Mouse (Mus musculus): ENCODE measurements around the gene Rab26. TPM values are rescaled to one million over a fixed set of nuclear protein-coding genes. Genes with fewer than 3 reads are reported as not detected.

The Rab26 gene
- total RNA-seq, 2 experiments from 2014 or later: not detected

DNA sequence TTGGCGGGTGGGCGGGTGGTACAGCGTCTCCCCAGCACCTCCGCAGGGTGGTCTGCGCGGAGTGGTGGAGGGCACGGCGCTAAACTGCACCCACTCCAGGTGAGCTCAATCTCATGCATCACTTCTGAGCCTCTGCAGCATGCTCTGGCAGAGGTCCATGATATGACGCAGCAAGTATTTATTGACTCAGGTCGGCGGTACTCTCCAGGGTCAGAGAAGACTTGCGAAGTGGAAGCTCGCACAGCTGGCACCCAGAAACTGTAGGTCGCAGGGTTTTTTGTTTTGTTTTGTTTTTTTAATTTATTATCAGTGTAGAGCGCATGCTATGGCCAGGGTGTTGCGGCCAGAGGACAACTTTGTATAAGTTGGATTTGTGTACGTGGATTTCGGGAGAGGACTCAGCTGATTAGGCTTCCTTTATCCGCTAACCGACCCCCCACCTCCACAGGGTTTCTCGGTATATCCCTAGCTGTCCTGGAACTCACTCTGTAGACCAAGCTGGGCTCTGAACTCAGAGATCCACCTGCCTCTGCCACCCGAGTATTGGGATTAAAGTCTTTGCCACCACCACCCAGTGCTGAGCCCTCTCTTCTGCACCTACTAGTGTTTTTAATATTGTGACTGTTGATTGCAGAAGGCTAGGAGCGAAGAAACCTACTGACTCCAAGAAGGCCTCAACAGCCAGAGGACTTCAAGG lies 15.1 kb upstream of the Rab26 start:
- peak; percentile 12; the same call in 1 of the 2 replicates for ATAC-seq (replicated peaks; ENCODE audit: poor library complexity, severe bottlenecking)

DNA sequence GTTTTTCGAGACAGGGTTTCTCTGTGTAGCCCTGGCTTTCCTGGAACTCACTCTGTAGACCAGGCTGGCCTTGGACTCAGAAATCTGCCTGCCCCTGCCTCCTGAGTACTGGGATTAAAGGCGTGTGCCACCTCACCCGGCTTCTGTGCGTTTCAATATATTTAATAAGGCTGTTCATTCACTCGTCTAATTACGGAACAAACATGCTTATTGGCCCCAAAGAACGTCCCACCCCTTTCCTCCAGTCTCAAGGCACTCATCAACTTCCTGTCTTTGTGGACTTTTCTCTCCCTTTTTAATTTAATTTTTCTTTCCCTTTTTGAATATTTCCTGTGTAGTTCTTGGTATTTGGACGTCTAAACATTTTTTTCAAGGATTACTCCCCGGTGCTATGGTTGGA lies 14.4 kb upstream of the Rab26 start:
- no peak for ATAC-seq (replicated peaks; ENCODE audit: poor library complexity, severe bottlenecking)

DNA sequence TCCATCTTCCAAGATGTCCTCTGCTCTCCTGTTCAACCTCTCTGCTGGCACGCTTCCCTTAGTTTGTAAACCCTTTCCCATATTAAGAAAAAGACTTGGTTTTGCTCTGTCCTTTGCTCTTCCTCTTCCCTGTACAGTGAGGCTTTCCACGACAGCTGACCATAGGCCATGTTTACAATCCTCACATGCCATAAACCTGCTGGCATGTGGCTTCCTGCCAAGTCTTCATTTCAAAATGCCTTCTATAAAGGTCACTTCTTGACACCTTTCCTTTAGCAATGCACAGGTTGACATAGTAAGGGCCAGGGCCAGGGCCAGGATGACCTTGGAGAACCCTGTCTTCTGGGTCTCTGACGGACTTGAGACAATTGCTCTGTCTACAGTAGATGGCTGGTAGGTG lies 12.2 kb upstream of the Rab26 start:
- ATAC-seq (replicated peaks; ENCODE audit: poor library complexity, severe bottlenecking): no peak

DNA sequence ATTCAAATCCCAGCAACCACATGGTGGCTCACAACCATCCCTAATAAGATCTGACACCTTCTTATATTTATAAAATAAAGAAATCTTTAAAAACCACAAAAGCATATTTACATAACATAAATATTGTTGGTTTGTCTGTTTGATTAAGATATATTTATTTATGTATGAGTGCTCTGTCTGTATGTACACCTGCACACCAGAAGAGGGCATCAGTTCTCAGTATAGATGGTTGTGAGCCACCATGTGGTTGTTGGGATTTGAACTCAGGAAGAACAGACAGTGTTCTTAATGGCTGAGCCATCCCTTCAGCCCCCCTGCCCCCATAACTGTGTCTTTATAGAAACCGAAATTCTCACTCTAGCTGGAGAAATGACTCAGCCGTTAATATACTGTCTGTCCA lies 11.2 kb upstream of the Rab26 start:
- ATAC-seq (replicated peaks; ENCODE audit: poor library complexity, severe bottlenecking): no peak

DNA sequence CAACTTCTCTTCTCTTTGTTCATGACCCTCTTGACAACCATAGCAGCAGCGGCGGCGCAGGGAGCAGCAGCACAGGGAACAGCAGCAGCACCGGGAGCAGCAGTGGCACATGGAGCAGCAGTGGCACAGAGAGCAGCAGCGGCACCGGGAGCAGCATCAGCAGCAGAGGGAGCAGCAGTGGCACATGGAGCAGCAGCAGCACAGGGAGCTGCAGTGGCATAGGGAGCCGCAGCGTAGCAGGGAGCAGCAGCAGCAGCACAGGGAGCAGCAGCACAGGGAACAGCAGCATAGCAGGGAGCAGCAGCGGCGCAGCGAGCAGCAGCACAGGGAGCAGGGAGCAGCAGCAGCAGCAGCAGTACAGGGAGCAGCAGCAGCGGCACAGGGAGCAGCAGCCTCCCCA lies 10.6 kb upstream of the Rab26 start:
- no peak for ATAC-seq (replicated peaks; ENCODE audit: poor library complexity, severe bottlenecking)

DNA sequence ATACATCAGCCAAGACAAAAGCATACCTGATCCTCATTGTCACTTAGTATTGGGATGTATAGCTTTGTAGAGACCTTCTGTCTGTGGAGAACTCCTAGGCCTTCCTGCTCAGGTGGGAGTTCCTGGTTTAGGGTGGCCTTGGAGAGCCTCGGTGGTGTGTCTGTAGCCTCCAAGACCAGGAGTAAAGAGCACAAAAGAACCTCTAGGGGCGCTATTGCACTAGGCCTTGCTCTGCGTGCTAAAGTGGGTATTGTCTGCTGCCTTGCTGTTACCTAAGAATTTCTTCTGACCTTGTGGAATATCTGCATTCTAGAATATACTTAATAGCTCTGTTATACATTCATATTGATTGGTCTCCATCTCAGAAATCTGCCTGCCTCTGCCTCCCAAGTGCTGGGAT lies 6.4 kb upstream of the Rab26 start:
- ATAC-seq (replicated peaks; ENCODE audit: poor library complexity, severe bottlenecking): peak; percentile 96

DNA sequence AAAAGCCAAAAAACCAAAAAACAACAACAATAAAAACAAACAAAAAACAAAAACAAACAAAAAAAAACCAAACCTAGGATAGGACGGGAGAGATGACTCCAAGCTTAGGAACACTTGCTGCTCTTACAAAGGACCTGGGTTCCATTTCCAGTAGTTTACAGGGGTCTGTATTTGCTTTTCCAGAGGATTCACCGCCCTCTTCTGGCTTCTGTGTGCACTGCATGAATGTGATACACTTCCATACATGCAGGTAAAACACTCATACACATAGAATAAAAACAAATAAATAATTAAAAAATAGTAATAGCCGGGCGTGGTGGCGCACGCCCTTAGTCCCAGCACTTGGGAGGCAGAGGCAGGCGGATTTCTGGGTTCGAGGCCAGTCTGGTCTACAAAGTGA lies 4.9 kb upstream of the Rab26 start:
- ATAC-seq (replicated peaks; ENCODE audit: poor library complexity, severe bottlenecking): 0 out of 2 replicates have a peak, but pooled peaks have one; percentile 47

DNA sequence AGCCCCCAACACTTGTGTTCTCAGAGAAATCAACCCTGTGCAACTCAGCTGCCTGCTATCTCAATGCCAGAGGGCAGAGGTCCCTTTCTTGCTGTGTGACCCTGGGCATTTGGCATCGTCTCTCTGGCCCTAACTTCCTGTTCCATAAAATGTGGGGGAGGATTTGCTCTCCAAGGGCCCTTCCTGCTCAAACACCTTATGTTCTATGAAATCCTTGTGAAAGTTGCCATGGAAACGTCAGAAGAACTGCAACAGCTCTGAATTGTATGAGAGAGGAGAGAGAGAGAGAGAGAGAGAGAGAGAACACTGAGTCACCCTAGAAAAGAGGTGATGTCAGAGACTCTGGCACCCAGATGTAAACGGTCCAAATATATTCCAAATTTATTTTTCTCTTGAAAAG lies 3.5 kb upstream of the Rab26 start:
- no peak for ATAC-seq (replicated peaks; ENCODE audit: poor library complexity, severe bottlenecking)

DNA sequence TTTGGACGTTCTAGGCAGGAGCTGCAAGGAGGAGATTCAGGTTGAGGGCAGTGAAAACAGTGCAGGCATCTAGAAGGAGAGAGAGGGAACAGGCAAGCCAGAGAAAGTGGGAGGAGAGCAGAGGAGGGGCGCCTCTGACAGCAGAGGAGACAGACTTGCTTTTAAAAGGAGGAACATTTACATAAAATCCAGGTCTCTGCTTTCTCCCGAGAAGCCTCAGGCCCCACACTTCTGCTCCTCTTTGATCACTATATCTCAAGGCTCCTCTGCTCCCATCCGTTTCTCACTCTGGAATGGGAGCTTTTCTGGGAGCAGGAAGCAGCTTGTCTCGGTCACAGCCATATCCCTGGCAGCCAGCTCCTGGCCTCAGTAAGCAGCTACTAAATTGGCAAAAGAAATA lies 1.3 kb upstream of the Rab26 start:
- ATAC-seq (replicated peaks; ENCODE audit: poor library complexity, severe bottlenecking): no peak

DNA sequence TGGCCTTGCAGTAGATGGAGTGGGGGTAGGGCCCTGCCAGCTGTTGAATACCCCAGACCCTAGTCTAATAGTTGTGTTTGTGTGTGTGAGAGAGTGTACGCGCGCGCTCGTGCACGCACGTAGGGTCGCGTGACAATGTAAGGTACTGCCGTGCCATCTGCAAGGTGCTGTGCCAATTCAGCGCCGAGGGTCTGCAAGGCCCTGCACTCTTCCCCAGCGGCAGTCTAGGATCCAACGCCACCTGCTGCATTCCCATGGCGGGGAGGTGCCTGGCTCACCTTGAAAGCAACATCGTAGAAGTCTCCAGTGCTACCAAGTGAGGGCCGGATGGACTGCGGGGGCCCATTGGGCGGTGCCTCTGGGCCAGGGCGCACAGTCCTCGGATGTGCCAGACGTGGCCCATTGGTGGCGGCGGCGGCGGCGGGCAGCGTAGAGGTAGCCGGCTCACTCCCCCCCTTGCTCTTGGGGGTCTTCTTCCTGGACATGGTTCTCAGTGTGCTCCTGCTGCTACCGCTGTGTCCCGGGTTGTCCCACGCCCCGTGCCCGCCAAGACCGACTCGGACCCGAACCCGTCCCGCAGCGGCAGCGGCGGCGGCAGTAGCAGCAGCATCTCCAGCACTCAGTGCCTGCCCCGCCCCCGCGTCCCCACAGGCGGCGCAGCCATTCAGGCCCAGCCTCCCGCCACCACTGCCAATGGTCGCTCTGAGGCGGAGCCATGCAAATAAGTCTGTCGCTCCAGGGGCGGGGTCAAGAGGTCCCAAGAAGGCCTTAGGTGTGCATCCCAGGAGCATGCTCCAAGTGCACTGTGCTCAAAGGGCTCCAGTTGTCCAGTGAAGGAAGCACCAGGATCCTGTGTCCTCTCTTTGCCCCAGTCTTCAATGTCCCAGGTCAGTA lies 664 bp downstream of the Rab26 start:
- ATAC-seq (replicated peaks; ENCODE audit: poor library complexity, severe bottlenecking): peak; percentile 92

DNA sequence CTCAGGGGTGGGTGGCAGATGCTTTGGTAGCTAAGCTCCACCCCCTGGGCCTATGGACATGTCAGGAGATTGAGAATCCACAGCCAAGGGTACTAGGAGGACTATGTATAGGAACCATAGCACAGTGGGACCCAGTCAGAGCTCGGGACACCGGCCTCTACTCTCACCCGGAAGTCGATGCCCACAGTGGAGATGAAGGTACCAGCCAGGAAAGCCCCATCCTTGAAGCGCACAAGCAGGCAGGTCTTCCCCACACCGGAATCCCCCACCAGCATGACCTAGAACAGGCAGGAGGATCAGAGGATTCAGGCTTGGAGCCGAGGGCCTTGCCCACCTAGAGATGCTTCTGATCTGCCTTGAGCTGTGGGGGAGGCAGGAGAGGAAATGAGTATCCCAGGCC lies 2.0 kb downstream of the Rab26 start:
- no peak for ATAC-seq (replicated peaks; ENCODE audit: poor library complexity, severe bottlenecking)

DNA sequence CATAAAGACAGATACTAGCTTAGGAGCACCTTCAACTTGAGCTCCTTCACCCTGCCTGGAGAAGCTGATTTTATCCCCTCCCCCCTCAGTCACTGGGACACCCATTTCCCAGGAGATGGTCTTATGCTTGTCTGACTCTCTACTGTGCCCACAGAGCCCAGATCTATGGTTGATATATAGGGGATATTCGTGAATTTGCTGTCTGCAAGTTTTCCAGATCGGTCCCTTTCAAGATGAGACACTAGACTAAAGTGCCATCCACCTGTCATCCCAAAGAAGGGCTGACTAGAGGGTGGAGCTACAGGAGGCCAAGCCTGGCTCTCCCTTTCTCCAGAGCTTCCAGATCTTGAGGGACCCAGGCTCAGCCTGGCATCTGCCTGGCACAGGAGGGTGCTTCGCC lies 2.9 kb downstream of the Rab26 start:
- no peak for ATAC-seq (replicated peaks; ENCODE audit: poor library complexity, severe bottlenecking)

DNA sequence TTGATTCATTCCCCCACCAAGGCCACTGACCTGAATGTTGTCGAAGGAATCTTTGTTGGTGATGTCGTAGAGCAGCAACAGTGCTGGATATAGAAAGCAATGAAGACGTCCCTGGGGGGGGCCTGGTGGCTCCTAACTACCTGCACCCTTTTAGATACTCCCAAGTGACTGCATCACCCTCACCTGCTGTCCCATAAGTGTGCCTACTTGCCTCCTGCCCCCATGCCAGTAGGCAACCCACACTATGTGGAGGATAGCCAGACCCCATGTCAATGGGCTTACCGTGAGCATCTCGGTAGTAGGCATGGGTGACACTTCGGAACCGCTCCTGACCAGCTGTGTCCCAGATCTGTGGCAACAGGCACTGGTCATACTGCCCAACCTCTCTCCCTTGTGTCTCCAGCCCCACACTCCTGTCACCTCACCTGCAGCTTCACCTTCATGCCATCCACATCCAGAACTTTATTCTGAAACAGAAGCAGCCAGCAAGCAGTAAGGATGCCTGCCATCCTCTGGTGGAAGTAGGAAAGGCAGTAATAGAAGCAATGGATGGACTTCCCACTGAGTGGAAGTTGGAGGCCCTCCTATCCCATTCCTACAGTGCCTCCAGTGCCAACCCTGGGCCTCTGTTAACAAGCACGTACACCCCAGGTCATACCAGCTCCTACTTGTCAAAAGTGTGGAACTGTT lies 3.5 kb downstream of the Rab26 start:
- ATAC-seq (replicated peaks; ENCODE audit: poor library complexity, severe bottlenecking): no peak

DNA sequence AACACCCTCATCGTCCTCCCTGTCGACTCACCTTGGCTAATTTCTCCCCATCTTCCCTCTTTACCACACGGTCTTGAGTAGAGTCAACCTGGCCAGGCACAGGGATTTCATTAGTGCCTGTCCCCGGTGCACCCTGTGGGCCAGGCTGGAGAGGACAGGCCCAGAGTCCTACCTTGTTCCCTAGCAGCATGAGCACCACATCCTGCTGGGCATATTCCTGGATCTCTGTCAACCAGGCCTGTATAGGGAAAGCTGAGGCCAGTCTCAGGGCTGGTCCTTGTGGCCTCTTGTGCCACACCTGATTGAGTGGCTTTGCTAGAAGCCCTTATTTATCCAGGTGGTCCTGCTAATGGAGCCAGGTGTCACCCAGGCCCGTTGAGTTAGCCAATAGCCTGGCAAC lies 4.1 kb downstream of the Rab26 start:
- ATAC-seq (replicated peaks; ENCODE audit: poor library complexity, severe bottlenecking): no peak

DNA sequence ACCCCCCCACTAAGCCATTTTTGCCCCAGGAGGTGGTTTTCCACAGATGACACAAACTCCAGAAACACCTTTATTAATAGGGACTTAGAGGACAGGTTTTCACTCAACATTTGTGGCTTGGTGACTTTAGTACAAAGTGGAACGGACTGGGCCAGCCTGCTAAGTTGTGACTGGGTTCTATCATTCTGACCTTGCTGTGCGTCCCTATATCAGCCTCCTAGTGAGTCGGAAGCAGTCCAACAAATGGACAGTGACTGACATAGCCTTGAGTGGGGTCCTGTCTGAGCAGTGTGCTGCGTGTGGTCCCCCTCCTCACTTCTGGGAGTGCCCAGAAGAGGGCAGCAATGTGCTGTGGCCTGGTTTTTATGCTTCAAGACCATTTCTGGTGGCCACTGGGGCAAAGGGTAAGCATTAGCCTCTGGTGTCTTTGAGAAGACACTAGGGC lies 5.0 kb downstream of the Rab26 start:
- peak; percentile 6; the same call in 1 of the 2 replicates for ATAC-seq (replicated peaks; ENCODE audit: poor library complexity, severe bottlenecking)

DNA sequence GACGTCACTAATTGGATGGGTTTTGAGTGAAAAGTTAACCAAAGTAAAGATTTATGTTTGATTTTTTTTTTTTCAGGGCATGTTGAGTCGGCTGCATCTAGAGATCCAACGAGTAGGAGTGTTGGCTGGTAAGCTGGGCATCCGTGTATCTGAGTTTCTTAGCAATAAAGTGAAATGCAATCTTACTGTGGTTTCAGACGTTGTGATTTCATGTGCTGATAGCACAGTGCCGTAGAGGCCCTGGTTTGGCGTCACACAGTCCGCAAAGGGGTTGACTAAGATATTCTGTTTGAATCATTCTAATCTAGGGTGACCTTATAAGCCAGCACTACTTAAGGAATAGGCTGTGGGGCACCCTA lies 5.5 kb downstream of the Rab26 start:
- ATAC-seq (replicated peaks; ENCODE audit: poor library complexity, severe bottlenecking): no peak

DNA sequence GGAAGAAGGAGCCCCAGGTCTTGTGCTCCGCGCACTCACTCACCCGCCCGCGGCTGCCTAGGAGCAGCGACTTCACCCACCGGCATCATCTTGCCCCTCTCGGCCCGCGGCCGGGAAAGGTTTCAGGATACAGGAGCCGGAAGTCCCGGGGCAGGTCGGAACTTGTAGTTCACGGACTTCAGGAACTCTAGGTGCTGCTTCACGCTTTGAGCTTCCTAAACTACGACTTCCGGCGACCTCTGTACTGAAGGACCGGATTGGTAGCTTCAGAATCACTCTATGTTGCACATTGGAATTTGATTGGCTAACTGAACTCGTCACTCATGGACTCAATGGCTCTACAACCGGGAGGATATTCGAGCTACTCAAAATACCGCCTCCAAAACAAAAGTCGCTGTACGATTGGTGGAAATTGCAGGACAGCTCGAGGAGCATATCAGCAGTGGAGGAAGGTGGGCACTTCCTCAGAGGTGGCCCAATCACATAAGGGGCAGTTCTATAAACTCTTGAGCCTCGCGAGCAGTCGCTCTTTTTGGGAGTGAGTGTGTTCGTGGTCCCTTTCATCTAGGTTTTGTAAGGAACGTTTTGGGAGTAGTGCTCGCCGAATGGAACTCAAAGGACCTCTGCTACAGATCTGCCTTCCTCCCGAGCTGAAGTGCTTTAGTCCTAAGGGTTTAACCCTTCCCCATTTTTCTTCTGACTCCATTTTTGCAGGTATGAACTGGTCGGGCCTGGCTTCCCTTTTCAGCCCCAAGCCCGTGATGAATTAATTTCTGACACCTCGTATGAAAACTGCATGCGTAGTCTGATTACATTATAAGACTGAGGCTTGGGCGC lies 6.1 kb downstream of the Rab26 start, which contains the start of gene Traf7:
Traf7 (minus strand) TSS at position 216 of the 837 bp plus-strand sequence.
- peak; percentile 84 for ATAC-seq (replicated peaks; ENCODE audit: poor library complexity, severe bottlenecking)

DNA sequence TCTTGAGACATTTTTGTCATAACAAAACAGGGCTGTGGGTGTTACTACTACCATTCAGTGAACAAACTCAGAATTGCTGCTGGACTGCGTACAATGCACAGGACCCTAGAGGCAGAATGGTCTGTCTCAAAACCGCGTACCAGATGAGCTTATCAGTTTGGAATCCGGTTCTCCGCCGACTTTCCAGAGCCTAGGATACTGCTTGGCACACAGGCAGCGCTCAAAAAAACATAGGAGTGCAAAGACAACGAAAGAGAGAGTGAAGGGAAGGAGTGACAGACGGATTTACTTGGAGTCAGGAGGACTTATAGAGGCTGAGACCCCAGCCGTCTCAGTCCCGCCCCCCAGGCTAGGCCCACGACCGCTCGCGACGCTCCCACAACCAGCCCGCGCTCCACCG lies 6.7 kb downstream of the Rab26 start:
- no peak for ATAC-seq (replicated peaks; ENCODE audit: poor library complexity, severe bottlenecking)

DNA sequence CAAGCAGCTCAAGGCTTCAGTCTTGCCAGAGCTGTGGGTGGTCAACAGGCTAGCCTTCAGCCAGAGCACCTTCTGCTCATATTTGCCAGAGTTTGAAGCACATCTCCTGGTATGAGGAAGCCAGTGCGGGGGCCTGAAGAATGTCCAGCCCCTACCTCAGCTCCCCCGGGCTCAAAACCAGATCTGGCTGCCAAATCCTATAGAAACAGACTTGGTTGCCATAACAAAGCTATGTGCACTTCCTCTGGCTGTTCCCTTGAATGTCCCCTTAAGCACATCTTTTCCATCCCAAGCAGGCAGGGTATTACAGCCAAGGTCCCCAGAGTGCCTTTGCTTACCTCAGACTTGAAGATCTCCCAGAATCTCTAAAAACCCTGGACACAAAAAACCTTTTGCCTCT lies 9.3 kb downstream of the Rab26 start:
- ATAC-seq (replicated peaks; ENCODE audit: poor library complexity, severe bottlenecking): no peak

DNA sequence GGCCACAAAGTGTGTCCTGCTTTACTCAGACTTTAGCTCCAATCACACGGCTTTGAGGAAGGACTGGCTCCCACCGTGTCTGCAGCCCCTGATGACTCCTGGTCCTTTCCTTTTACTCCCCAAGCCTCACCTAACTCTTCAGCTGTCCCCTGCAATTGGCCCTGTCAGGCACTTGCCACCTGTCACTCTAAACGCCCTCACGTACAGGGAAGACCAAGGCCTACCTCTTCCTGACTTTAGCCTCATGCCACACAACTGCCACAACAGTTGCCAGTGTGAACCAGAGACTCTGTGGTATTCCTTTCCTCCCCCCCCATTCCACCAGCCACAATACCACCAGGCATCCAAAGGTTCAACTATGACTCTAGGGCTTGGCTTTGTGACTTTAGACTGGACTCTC lies 13.6 kb downstream of the Rab26 start:
- no peak for ATAC-seq (replicated peaks; ENCODE audit: poor library complexity, severe bottlenecking)

All from granulocyte monocyte progenitor cell, adult 5-6 weeks (primary cell).